Mouse (Mus musculus): Measurements from ENCODE around the gene Gm13287. TPM values are rescaled to one million over a fixed set of nuclear protein-coding genes. Genes with fewer than 3 reads are reported as not detected.
"Not testable (repeated sequence)": the region's sequence is repeated elsewhere in the genome, so short reads cannot be mapped to it uniquely, and the experiment has no call there.

Gene Gm13287
- polyA plus RNA-seq, 1 experiment from 2014 or later, result not detected

GRCm38 (mm10) chr4:88776622-88777021, 26.4 kb upstream of the Gm13287 start, which contains the start of gene Gm13289:
Gm13289 (plus strand) TSS chr4:88776922.
- no CpG with 5 or more reads among the region's 29 CpGs for WGBS
- not testable (repeated sequence) for ATAC-seq (ENCODE audit: insufficient number of reproducible peaks, insufficient read depth, low FRiP score, low TSS enrichment); H3K27me3 ChIP-seq

DNA sequence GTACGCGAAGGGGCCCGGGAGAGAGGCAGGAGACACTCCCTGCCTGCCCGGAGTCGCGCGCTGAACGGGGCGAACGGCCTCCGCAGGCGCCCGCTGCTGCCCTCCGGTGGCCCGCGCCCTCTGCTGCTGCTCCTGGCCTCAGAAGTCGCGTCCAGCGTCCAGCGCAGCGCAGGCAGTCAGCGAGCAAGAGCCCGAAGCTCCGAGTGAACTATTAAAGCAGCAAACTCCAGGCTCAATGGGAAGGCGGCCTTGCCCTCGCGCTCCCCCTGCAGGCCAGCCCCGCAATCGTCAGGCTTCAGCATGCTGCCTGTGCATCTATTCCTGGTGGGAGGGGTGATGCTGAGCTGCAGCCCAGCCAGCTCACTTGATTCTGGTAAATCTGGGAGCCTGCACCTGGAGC, 23.5 kb upstream of the Gm13287 start, which contains the start of gene Gm13272:
Gene Gm13272 (plus strand): TSS at position 301 of the 400 bp plus-strand sequence.
- not testable (repeated sequence) for H3K9ac ChIP-seq, H3K9me3 ChIP-seq

More at GRCm38 (mm10) chr4:88776622-88777021, 26.4 kb upstream of the Gm13287 start, which contains the start of gene Gm13289:
- not testable (repeated sequence) for H3K9me3 ChIP-seq; H3K4me2 ChIP-seq (replicated peaks); H3K4me3 ChIP-seq; H3K27ac ChIP-seq; H3K4me1 ChIP-seq; H3K36me3 ChIP-seq; H3K9ac ChIP-seq

DNA sequence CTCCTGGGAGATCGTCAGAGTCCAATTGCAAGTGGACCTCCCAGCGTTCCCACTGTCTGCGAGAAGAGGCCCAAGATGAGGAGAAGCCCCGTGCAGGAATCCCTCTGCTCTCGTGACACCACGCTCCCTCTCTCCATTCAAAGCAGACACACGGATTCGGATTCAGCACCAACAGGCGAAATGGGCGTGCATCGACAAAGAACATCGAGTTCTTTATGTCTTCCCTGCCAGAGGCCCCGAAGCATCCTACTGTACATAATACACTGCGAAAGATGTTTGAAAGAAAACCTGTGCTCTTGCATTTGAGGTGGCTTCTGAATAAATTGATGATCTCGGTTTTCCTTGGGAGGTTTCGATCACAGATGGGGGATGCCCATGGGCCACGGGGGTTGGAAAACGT, 22.7 kb upstream of the Gm13287 start:
- not testable (repeated sequence) for H3K9ac ChIP-seq; H3K27ac ChIP-seq; H3K36me3 ChIP-seq; ATAC-seq (ENCODE audit: insufficient number of reproducible peaks, insufficient read depth, low FRiP score, low TSS enrichment); H3K4me3 ChIP-seq; H3K4me2 ChIP-seq (replicated peaks); H3K4me1 ChIP-seq; H3K27me3 ChIP-seq; H3K9me3 ChIP-seq
- 41% methylated on average over 16 of the region's 18 CpGs for WGBS

More for the DNA sequence above, 23.5 kb upstream of the Gm13287 start, which contains the start of gene Gm13272:
- not testable (repeated sequence) for ATAC-seq (ENCODE audit: insufficient number of reproducible peaks, insufficient read depth, low FRiP score, low TSS enrichment); H3K4me3 ChIP-seq; H3K4me1 ChIP-seq; H3K4me2 ChIP-seq (replicated peaks); H3K27me3 ChIP-seq; H3K27ac ChIP-seq; H3K36me3 ChIP-seq
- WGBS, result no CpG with 5 or more reads among the region's 29 CpGs

GRCm38 (mm10) chr4:88781831-88782230, 21.2 kb upstream of the Gm13287 start, which contains the start of gene Ifnz:
Ifnz (plus strand) TSS chr4:88782131.
- Histone ChIP-seq H3K4me2 (replicated peaks) (peak within 1 kb of the TSS; percentile 30; the same call in 1 of the 2 replicates), H3K4me3 (0 out of 2 replicates have a peak within 1 kb of the TSS, but pooled peaks have one; percentile 22)
- H3K4me1 ChIP-seq; H3K9me3 ChIP-seq; H3K27me3 ChIP-seq; ATAC-seq (ENCODE audit: insufficient number of reproducible peaks, insufficient read depth, low FRiP score, low TSS enrichment); H3K9ac ChIP-seq; H3K36me3 ChIP-seq; H3K27ac ChIP-seq: not testable (repeated sequence)
- 16% methylated on average over 5 of the region's 7 CpGs for WGBS

GRCm38 (mm10) chr4:88782335-88782734, 20.7 kb upstream of the Gm13287 start:
- H3K27ac ChIP-seq; H3K27me3 ChIP-seq; H3K4me1 ChIP-seq; H3K36me3 ChIP-seq; H3K9ac ChIP-seq; ATAC-seq (ENCODE audit: insufficient number of reproducible peaks, insufficient read depth, low FRiP score, low TSS enrichment); H3K9me3 ChIP-seq: not testable (repeated sequence)
- peak overlapping the region; percentile 30; the same call in 1 of the 2 replicates for H3K4me2 ChIP-seq (replicated peaks)
- WGBS, result 0% methylated on average over 21 of the region's 31 CpGs
- H3K4me3 ChIP-seq, result 0 out of 2 replicates have a peak overlapping the region, but pooled peaks have one; percentile 22

DNA sequence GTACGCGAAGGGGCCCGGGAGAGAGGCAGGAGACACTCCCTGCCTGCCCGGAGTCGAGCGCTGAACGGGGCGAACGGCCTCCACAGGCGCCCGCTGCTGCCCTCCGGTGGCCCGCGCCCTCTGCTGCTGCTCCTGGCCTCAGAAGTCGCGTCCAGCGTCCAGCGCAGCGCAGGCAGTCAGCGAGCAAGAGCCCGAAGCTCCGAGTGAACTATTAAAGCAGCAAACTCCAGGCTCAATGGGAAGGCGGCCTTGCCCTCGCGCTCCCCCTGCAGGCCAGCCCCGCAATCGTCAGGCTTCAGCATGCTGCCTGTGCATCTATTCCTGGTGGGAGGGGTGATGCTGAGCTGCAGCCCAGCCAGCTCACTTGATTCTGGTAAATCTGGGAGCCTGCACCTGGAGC, 17.6 kb upstream of the Gm13287 start, which contains the start of gene Gm13276:
Gene Gm13276 (plus strand): TSS at position 301 of the 400 bp plus-strand sequence.
- H3K27me3 ChIP-seq; H3K9ac ChIP-seq; H3K27ac ChIP-seq; H3K9me3 ChIP-seq; H3K36me3 ChIP-seq; ATAC-seq (ENCODE audit: insufficient number of reproducible peaks, insufficient read depth, low FRiP score, low TSS enrichment); H3K4me3 ChIP-seq; H3K4me1 ChIP-seq; H3K4me2 ChIP-seq (replicated peaks): not testable (repeated sequence)
- WGBS, result no CpG with 5 or more reads among the region's 27 CpGs

GRCm38 (mm10) chr4:88788402-88788801, 14.7 kb upstream of the Gm13287 start, which contains the start of gene Gm13277:
Gm13277 (plus strand) TSS chr4:88788632.
- ATAC-seq (ENCODE audit: insufficient number of reproducible peaks, insufficient read depth, low FRiP score, low TSS enrichment); H3K4me1 ChIP-seq; H3K36me3 ChIP-seq; H3K27me3 ChIP-seq; H3K9ac ChIP-seq; H3K4me3 ChIP-seq; H3K27ac ChIP-seq; H3K9me3 ChIP-seq; H3K4me2 ChIP-seq (replicated peaks): not testable (repeated sequence)
- 0% methylated on average over 1 of the region's 28 CpGs for WGBS

GRCm38 (mm10) chr4:88791250-88791649, 11.8 kb upstream of the Gm13287 start, which contains the start of gene Gm13278:
Gm13278 (plus strand) TSS chr4:88791550.
- H3K4me3 ChIP-seq; ATAC-seq (ENCODE audit: insufficient number of reproducible peaks, insufficient read depth, low FRiP score, low TSS enrichment); H3K9ac ChIP-seq; H3K4me2 ChIP-seq (replicated peaks); H3K27ac ChIP-seq; H3K4me1 ChIP-seq; H3K27me3 ChIP-seq; H3K9me3 ChIP-seq; H3K36me3 ChIP-seq: not testable (repeated sequence)
- WGBS, result no CpG with 5 or more reads among the region's 28 CpGs

DNA sequence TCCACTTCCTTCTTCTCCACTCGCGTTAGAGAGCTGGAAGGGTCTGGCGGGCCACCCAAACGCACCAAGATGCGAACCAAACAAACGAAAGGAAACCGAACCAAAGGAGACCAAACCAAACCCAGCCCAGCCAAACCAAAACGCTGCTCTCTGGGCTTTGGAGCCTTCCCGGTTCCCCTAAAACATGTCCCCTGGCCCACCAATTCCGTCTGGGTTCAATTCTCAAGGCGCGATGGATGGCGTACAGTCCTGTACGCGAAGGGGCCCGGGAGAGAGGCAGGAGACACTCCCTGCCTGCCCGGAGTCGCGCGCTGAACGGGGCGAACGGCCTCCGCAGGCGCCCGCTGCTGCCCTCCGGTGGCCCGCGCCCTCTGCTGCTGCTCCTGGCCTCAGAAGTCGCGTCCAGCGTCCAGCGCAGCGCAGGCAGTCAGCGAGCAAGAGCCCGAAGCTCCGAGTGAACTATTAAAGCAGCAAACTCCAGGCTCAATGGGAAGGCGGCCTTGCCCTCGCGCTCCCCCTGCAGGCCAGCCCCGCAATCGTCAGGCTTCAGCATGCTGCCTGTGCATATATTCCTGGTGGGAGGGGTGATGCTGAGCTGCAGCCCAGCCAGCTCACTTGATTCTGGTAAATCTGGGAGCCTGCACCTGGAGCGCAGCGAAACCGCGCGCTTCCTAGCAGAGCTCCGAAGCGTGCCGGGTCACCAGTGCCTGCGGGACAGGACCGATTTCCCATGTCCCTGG, 8.9 kb upstream of the Gm13287 start, which contains the start of gene Gm13275:
Gene Gm13275 (plus strand): TSS at position 552 of the 740 bp plus-strand sequence.
- not testable (repeated sequence) for H3K4me1 ChIP-seq; H3K4me3 ChIP-seq; H3K27me3 ChIP-seq; H3K4me2 ChIP-seq (replicated peaks); H3K9me3 ChIP-seq; ATAC-seq (ENCODE audit: insufficient number of reproducible peaks, insufficient read depth, low FRiP score, low TSS enrichment); H3K9ac ChIP-seq; H3K27ac ChIP-seq; H3K36me3 ChIP-seq
- 1% methylated on average over 14 of the region's 52 CpGs for WGBS

DNA sequence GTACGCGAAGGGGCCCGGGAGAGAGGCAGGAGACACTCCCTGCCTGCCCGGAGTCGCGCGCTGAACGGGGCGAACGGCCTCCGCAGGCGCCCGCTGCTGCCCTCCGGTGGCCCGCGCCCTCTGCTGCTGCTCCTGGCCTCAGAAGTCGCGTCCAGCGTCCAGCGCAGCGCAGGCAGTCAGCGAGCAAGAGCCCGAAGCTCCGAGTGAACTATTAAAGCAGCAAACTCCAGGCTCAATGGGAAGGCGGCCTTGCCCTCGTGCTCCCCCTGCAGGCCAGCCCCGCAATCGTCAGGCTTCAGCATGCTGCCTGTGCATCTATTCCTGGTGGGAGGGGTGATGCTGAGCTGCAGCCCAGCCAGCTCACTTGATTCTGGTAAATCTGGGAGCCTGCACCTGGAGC, 6.0 kb upstream of the Gm13287 start, which contains the start of gene Gm13279:
Gene Gm13279 (plus strand): TSS at position 301 of the 400 bp plus-strand sequence.
- H3K4me2 ChIP-seq (replicated peaks); H3K4me1 ChIP-seq; H3K9me3 ChIP-seq; ATAC-seq (ENCODE audit: insufficient number of reproducible peaks, insufficient read depth, low FRiP score, low TSS enrichment); H3K36me3 ChIP-seq; H3K4me3 ChIP-seq; H3K27ac ChIP-seq; H3K27me3 ChIP-seq; H3K9ac ChIP-seq: not testable (repeated sequence)
- WGBS, result no CpG with 5 or more reads among the region's 28 CpGs

- not testable (repeated sequence) for H3K27me3 ChIP-seq; ATAC-seq (ENCODE audit: insufficient number of reproducible peaks, insufficient read depth, low FRiP score, low TSS enrichment); H3K4me2 ChIP-seq (replicated peaks); H3K36me3 ChIP-seq; H3K9me3 ChIP-seq; H3K4me1 ChIP-seq; H3K9ac ChIP-seq; H3K4me3 ChIP-seq; H3K27ac ChIP-seq
- 10% methylated on average over 6 of the region's 7 CpGs for WGBS
These were observed 3.7 kb upstream of the Gm13287 start, which contains the start of gene Gm13285 for GRCm38 (mm10) chr4:88799365-88799764. Gm13285 (plus strand) TSS chr4:88799665.

DNA sequence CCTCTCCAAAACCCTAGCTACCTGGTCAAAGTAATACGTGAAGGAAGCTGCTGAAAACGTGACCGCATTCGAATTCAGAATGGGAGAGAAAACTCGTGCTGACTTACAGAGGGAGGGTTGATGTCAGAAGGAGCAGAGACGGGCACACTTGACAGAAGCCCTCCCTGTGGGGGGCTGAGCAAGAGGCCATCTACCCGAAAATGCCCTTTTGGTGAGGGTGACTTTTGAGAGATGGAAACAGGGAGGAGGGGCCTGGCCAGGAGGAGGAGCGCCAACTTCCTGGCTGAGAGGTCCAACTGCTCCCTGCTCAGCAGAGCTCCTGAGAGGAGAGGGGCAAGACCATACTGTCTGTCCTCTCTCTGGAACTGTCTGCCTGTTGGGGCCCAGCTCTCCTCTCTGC, 2.2 kb downstream of the Gm13287 start, which contains the start of gene Gm13288:
Gene Gm13288 (plus strand): TSS at position 301 of the 400 bp plus-strand sequence.
- H3K4me1 ChIP-seq; H3K9me3 ChIP-seq; H3K9ac ChIP-seq; ATAC-seq (ENCODE audit: insufficient number of reproducible peaks, insufficient read depth, low FRiP score, low TSS enrichment); H3K36me3 ChIP-seq; H3K27me3 ChIP-seq; H3K27ac ChIP-seq: not testable (repeated sequence)
- peak within 1 kb of the TSS; percentile 32; the same call in 1 of the 2 replicates for H3K4me2 ChIP-seq (replicated peaks)
- WGBS, result no CpG with 5 or more reads among the region's 8 CpGs
- H3K4me3 ChIP-seq, result 0 out of 2 replicates have a peak within 1 kb of the TSS, but pooled peaks have one; percentile 22
